Mouse (Mus musculus) bone marrow macrophage, adult 2 months (primary cell): ENCODE results near the gene Cd36. TPM values are rescaled to one million over a fixed set of nuclear protein-coding genes. Genes with fewer than 3 reads are reported as not detected.
"Not testable (repeated sequence)": the region's sequence is repeated elsewhere in the genome, so short reads cannot be mapped to it uniquely, and the experiment has no call there.

Experiments
- H3K27ac ChIP-seq: 2 replicates; pipeline ENCODE4 v1.5.1; 2012; ENCODE audit warnings: low read depth, low read length; ENCODE audit not compliant: insufficient read depth
- H3K4me1 ChIP-seq: 2 replicates; pipeline ENCODE4 v1.6.1; 2012; ENCODE audit warnings: low read length; ENCODE audit not compliant: control insufficient read depth, insufficient read depth
- H3K4me3 ChIP-seq: 2 replicates; pipeline ENCODE4 v1.5.1; 2012; ENCODE audit warnings: mild to moderate bottlenecking, low read length, moderate library complexity; ENCODE audit not compliant: insufficient read depth
- CTCF ChIP-seq: IDR thresholded peaks from 2 replicates; pipeline ENCODE4 v1.5.1; 2012; ENCODE audit warnings: low read depth, mild to moderate bottlenecking, low read length, moderate library complexity
- POLR2A ChIP-seq: IDR thresholded peaks from 2 replicates; pipeline ENCODE4 v1.6.1; 2012; ENCODE audit warnings: mild to moderate bottlenecking, low read depth, low read length, borderline replicate concordance
- polyA plus RNA-seq: library from polyadenylated mRNA; stranded (reverse); fragments of >200 nt; gene quantifications from 2 replicates; pipeline ENCODE4 v1.2.4, GENCODE M21; 2012; ENCODE audit not compliant: missing spikeins, insufficient read depth, insufficient read length

The Cd36 gene
- 390 and 451 TPM in 2 replicates for polyA plus RNA-seq

- no peak within 1 kb of the TSS for H3K27ac ChIP-seq
- no peak within 1 kb of the TSS for H3K4me3 ChIP-seq
- peaks cover 6% of the 10 kb centered on the region; the same call in 1 of the 2 replicates for H3K4me1 ChIP-seq
- no peak for TF ChIP-seq CTCF
- TF ChIP-seq POLR2A, result no peak
These were observed at the start of gene Cd36 for GRCm38 (mm10) chr5:17888598-17888997. TSS of gene Cd36 (minus strand) at chr5:17888801.

- H3K27ac ChIP-seq, result no peak overlapping the region
- TF ChIP-seq POLR2A (no peak), CTCF (no peak)
- H3K4me1 ChIP-seq, result no peaks in the 10 kb centered on the region
- no peak overlapping the region for H3K4me3 ChIP-seq
These were observed 45.9 kb upstream of the Cd36 start for GRCm38 (mm10) chr5:17934501-17934900.

- H3K4me1 ChIP-seq, H3K4me3 ChIP-seq, H3K27ac ChIP-seq: not testable (repeated sequence)
These were observed 43.0 kb upstream of the Cd36 start for GRCm38 (mm10) chr5:17931588-17931987.

- H3K27ac ChIP-seq, result no peak overlapping the region
- no peaks in the 10 kb centered on the region for H3K4me1 ChIP-seq
- no peak overlapping the region for H3K4me3 ChIP-seq
- TF ChIP-seq POLR2A (no peak), CTCF (no peak)
These were observed 40.5 kb upstream of the Cd36 start for GRCm38 (mm10) chr5:17929006-17929567.

GRCm38 (mm10) chr5:17928471-17928870 lies 39.9 kb upstream of the Cd36 start:
- no peak overlapping the region for H3K27ac ChIP-seq

GRCm38 (mm10) chr5:17924085-17924518 lies 35.5 kb upstream of the Cd36 start:
- Histone ChIP-seq H3K4me3 (no peak overlapping the region), H3K27ac (no peak overlapping the region), H3K4me1 (no peaks in the 10 kb centered on the region)
- TF ChIP-seq CTCF (no peak), POLR2A (no peak)

More at GRCm38 (mm10) chr5:17928471-17928870, 39.9 kb upstream of the Cd36 start:
- H3K4me3 ChIP-seq, result no peak overlapping the region
- TF ChIP-seq CTCF (no peak), POLR2A (no peak)
- no peaks in the 10 kb centered on the region for H3K4me1 ChIP-seq

- TF ChIP-seq CTCF (no peak), POLR2A (no peak)
- no peak overlapping the region for H3K27ac ChIP-seq
- H3K4me3 ChIP-seq, result no peak overlapping the region
- no peaks in the 10 kb centered on the region for H3K4me1 ChIP-seq
These were observed 35.0 kb upstream of the Cd36 start for GRCm38 (mm10) chr5:17923648-17924047.

GRCm38 (mm10) chr5:17918966-17919365 lies 30.4 kb upstream of the Cd36 start:
- Histone ChIP-seq H3K27ac (no peak overlapping the region), H3K4me1 (no peaks in the 10 kb centered on the region), H3K4me3 (no peak overlapping the region)
- TF ChIP-seq POLR2A (no peak), CTCF (no peak)

GRCm38 (mm10) chr5:17904766-17905165 lies 16.2 kb upstream of the Cd36 start:
- no peak overlapping the region for H3K27ac ChIP-seq
- TF ChIP-seq POLR2A (no peak), CTCF (no peak)
- H3K4me3 ChIP-seq, result no peak overlapping the region
- H3K4me1 ChIP-seq, result 0 out of 2 replicates have a peak, but pooled peaks cover 2% of the 10 kb centered on the region

GRCm38 (mm10) chr5:17898948-17899347 lies 10.3 kb upstream of the Cd36 start:
- no peak overlapping the region for H3K4me3 ChIP-seq
- H3K4me1 ChIP-seq, result no peaks in the 10 kb centered on the region
- TF ChIP-seq CTCF (no peak), POLR2A (no peak)
- H3K27ac ChIP-seq, result no peak overlapping the region

- H3K27ac ChIP-seq, H3K4me1 ChIP-seq, H3K4me3 ChIP-seq: not testable (repeated sequence)
These were observed 9.0 kb upstream of the Cd36 start for GRCm38 (mm10) chr5:17897641-17898040.
